Mouse (Mus musculus) common myeloid progenitor, adult 5-6 weeks (primary cell): ENCODE data around the gene Shisal2a. TPM values are rescaled to one million over a fixed set of nuclear protein-coding genes. Genes with fewer than 3 reads are reported as not detected.

Experiments
- ATAC-seq: replicated peaks from 2 replicates; pipeline ENCODE4 v1.8.0; 2016; ENCODE audit warnings: low read depth, mild to moderate bottlenecking, moderate TSS enrichment, inconsistent platforms; ENCODE audit not compliant: poor library complexity, severe bottlenecking
- total RNA-seq: library from RNA; stranded (forward); fragments of 200-1000, 187-1606 nt; gene quantifications from 2 replicates; pipeline ENCODE4 v1.2.3, GENCODE M21; 2017

Shisal2a gene
- total RNA-seq = not detected in 2 replicates

- ATAC-seq = peak; percentile 64
Measured at GRCm38 (mm10) chr4:108383183-108383714, at the start of gene Shisal2a. Gene Shisal2a, minus strand, starts transcription at chr4:108383349.

GRCm38 (mm10) chr4:108431561-108431936 lies 48.4 kb upstream of the Shisal2a start:
- no peak for ATAC-seq

GRCm38 (mm10) chr4:108430656-108431560 lies 47.8 kb upstream of the Shisal2a start:
- no peak for ATAC-seq

GRCm38 (mm10) chr4:108428341-108428721 lies 45.2 kb upstream of the Shisal2a start:
- peak; percentile 87 for ATAC-seq

- ATAC-seq = peak; percentile 65
Measured at GRCm38 (mm10) chr4:108427719-108428340, 44.7 kb upstream of the Shisal2a start.

GRCm38 (mm10) chr4:108424587-108424986 lies 41.4 kb upstream of the Shisal2a start:
- ATAC-seq = no peak

- ATAC-seq = no peak
Measured at GRCm38 (mm10) chr4:108407621-108408020, 24.5 kb upstream of the Shisal2a start.

- ATAC-seq = no peak
Measured at GRCm38 (mm10) chr4:108406861-108407401, 23.8 kb upstream of the Shisal2a start, which contains the start of gene Gpx7. Gene Gpx7, minus strand, starts transcription at chr4:108406961.

- ATAC-seq = peak; percentile 63
Measured at GRCm38 (mm10) chr4:108406138-108406860, 23.1 kb upstream of the Shisal2a start.

GRCm38 (mm10) chr4:108405766-108406137 lies 22.6 kb upstream of the Shisal2a start:
- no peak for ATAC-seq

- no peak for ATAC-seq
Measured at GRCm38 (mm10) chr4:108403861-108404635, 20.9 kb upstream of the Shisal2a start.

- no peak for ATAC-seq
Measured at GRCm38 (mm10) chr4:108400395-108400794, 17.2 kb upstream of the Shisal2a start.

GRCm38 (mm10) chr4:108394236-108394635 lies 11.1 kb upstream of the Shisal2a start:
- no peak for ATAC-seq

- ATAC-seq = peak; percentile 73
Measured at GRCm38 (mm10) chr4:108392558-108392957, 9.4 kb upstream of the Shisal2a start.

GRCm38 (mm10) chr4:108391124-108391523 lies 8.0 kb upstream of the Shisal2a start:
- ATAC-seq = no peak

GRCm38 (mm10) chr4:108388741-108389140 lies 5.6 kb upstream of the Shisal2a start:
- ATAC-seq = no peak

- ATAC-seq = peak; percentile 64
Measured at GRCm38 (mm10) chr4:108387681-108388253, 4.6 kb upstream of the Shisal2a start.

- no peak for ATAC-seq
Measured at GRCm38 (mm10) chr4:108387106-108387505, 4.0 kb upstream of the Shisal2a start.

GRCm38 (mm10) chr4:108386087-108386486 lies 2.9 kb upstream of the Shisal2a start:
- no peak for ATAC-seq
